Mouse (Mus musculus) kidney, adult 10 weeks (tissue): Measurements from ENCODE around the gene Msantd4. TPM values are rescaled to one million over a fixed set of nuclear protein-coding genes. Genes with fewer than 3 reads are reported as not detected.

Source experiments
- polyA plus RNA-seq: library from polyadenylated mRNA; stranded (reverse); fragments of 350-450 nt; fragmentation: Illumina TruSeq; extraction: RNeasy Lipid Tissue Mini Kit (QIAGEN cat#74804); gene quantifications from one replicate; pipeline ENCODE4 v1.2.3, GENCODE M21; 2014; ENCODE audit warnings: low read depth, low replicate concordance

Msantd4 gene
- polyA plus RNA-seq: 106 TPM

DNA sequence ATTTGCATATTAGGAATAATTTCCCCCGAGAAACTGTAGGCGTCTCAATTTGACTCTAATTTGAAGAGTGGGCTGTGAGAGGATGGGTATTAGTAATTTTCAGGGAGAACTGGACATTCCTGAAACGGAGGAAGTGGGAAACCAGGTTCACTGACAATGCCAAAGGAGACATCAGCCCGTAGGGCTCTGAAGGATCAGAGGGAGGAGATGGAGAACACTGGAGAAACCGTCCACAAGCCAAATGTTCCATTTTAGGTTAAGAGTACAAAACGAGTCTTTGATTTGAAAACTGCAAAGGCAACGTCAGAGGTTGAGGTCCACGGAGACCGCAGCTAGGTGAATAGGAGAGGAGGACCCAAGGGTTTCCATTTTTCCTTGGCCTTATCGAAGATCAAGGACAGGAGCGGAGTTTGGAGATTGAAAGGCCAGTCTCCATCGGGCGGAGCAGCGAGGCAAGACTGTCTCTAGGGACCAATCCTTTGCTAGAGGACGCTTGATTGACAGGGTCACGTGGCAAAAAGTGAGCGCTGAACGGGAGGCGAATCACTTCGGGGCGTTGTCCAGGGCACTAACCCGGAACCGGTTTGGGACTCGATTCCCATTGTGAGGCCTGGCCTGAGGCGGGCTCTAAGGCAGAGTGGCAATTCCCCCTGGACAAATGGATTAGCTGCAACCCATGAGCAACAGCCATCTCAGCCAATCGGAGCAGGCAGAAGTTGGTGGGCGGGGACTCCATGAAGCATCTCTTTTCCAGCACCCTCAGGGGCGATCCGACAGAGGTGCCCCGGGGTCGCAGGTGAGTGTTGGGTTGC is at the start of gene Msantd4:
Gene Msantd4, plus strand, starts transcription at position 735 of the 812 bp plus-strand sequence.

Other genes starting within 250 kb of the Msantd4 start
- gene Aasdhppt, start 67.1 kb upstream of the Msantd4 start, polyA plus RNA-seq: 70.5 TPM
- gene Kbtbd3, start 66.7 kb upstream of the Msantd4 start, polyA plus RNA-seq: 14.8 TPM